Mouse (Mus musculus): ENCODE results near the gene Col4a2.

- TF ChIP-seq CTCF (IDR thresholded peaks at IDR 0.05) (no peak), EP300 (IDR thresholded peaks at IDR 0.05) (no peak)
Measured at GRCm38 (mm10) chr8:11314613-11315012, 2.0 kb downstream of the Col4a2 start.
